Mouse (Mus musculus): ENCODE results near the gene Spib. TPM values are rescaled to one million over a fixed set of nuclear protein-coding genes. Genes with fewer than 3 reads are reported as not detected.

Gene Spib
- 7.6 and 9.2 TPM in 2 replicates for polyA plus RNA-seq (2012; rRNA removed; ENCODE audit: low replicate concordance)

GRCm38 (mm10) chr7:44531946-44532732 lies at the start of gene Spib:
TSS of gene Spib (minus strand) at chr7:44532071.

GRCm38 (mm10) chr7:44572213-44572701 lies 40.4 kb upstream of the Spib start, which contains the start of gene Napsa:
TSS of gene Napsa (plus strand) at chr7:44572380.

GRCm38 (mm10) chr7:44553826-44554225 lies 22.0 kb upstream of the Spib start, which contains the start of gene Nr1h2:
TSS of gene Nr1h2 (minus strand) at chr7:44553951.

GRCm38 (mm10) chr7:44548497-44549087 lies 16.7 kb upstream of the Spib start, which contains the start of gene Pold1:
TSS of gene Pold1 (minus strand) at chr7:44548849.

GRCm38 (mm10) chr7:44524502-44524901 lies 7.4 kb downstream of the Spib start, which contains the start of gene Mybpc2:
TSS of gene Mybpc2 (minus strand) at chr7:44524656.

GRCm38 (mm10) chr7:44495992-44496770 lies 35.7 kb downstream of the Spib start, which contains the start of the genes Emc10 and Fam71e1:
TSS of gene Emc10 (minus strand) at chr7:44496529.
TSS of gene Fam71e1 (plus strand) at chr7:44496581.

Other genes starting within 250 kb of the Spib start
- gene Clec11a, start 225.2 kb downstream of the Spib start, polyA plus RNA-seq (2012; rRNA removed; ENCODE audit: low replicate concordance), result 1.8 and 2.5 TPM in 2 replicates
- gene Shank1, start 221.8 kb downstream of the Spib start, polyA plus RNA-seq (2012; rRNA removed; ENCODE audit: low replicate concordance), result 0.72 and 1.6 TPM in 2 replicates
- gene Syt3, start 148.0 kb downstream of the Spib start, polyA plus RNA-seq (2012; rRNA removed; ENCODE audit: low replicate concordance), result 0.84 and 5.3 TPM in 2 replicates
- gene 1700008O03Rik, start 146.3 kb downstream of the Spib start, polyA plus RNA-seq (2012; rRNA removed; ENCODE audit: low replicate concordance), result 0.92 and 1.2 TPM in 2 replicates
- 1.0 and 1.5 TPM in 2 replicates for gene Lrrc4b, start 103.1 kb downstream of the Spib start, polyA plus RNA-seq (2012; rRNA removed; ENCODE audit: low replicate concordance)
- gene Aspdh, start 66.7 kb downstream of the Spib start, polyA plus RNA-seq (2012; rRNA removed; ENCODE audit: low replicate concordance), result 3.7 and 8.8 TPM in 2 replicates
- gene Josd2, start 64.1 kb downstream of the Spib start, polyA plus RNA-seq (2012; rRNA removed; ENCODE audit: low replicate concordance), result 114 and 135 TPM in 2 replicates
- 308 and 370 TPM in 2 replicates for gene Emc10, start 35.5 kb downstream of the Spib start, polyA plus RNA-seq (2012; rRNA removed; ENCODE audit: low replicate concordance)
- gene Fam71e1, start 35.5 kb downstream of the Spib start, polyA plus RNA-seq (2012; rRNA removed; ENCODE audit: low replicate concordance), result 6.3 and 8.9 TPM in 2 replicates
- gene Mybpc2, start 7.4 kb downstream of the Spib start, polyA plus RNA-seq (2012; rRNA removed; ENCODE audit: low replicate concordance), result not detected in 2 replicates
- gene Pold1, start 16.8 kb upstream of the Spib start, polyA plus RNA-seq (2012; rRNA removed; ENCODE audit: low replicate concordance), result 42.0 and 46.0 TPM in 2 replicates
- 250 and 318 TPM in 2 replicates for gene Nr1h2, start 21.9 kb upstream of the Spib start, polyA plus RNA-seq (2012; rRNA removed; ENCODE audit: low replicate concordance)
- gene Napsa, start 40.3 kb upstream of the Spib start, polyA plus RNA-seq (2012; rRNA removed; ENCODE audit: low replicate concordance), result 2.9 and 7.7 TPM in 2 replicates
- gene Kcnc3, start 58.6 kb upstream of the Spib start, polyA plus RNA-seq (2012; rRNA removed; ENCODE audit: low replicate concordance), result 3.6 and 6.8 TPM in 2 replicates
- 132 and 290 TPM in 2 replicates for gene Myh14, start 138.8 kb upstream of the Spib start, polyA plus RNA-seq (2012; rRNA removed; ENCODE audit: low replicate concordance)
- not detected in 2 replicates for gene Izumo2, start 176.7 kb upstream of the Spib start, polyA plus RNA-seq (2012; rRNA removed; ENCODE audit: low replicate concordance)
- gene Vrk3, start 216.3 kb upstream of the Spib start, polyA plus RNA-seq (2012; rRNA removed; ENCODE audit: low replicate concordance), result 49.7 and 62.2 TPM in 2 replicates
- 0.06 and 0.13 TPM in 2 replicates for gene Zfp473, start 219.0 kb upstream of the Spib start, polyA plus RNA-seq (2012; rRNA removed; ENCODE audit: low replicate concordance)

All from duodenum, adult 2 months (tissue).